Mouse (Mus musculus): ENCODE measurements around the gene Ctdspl. TPM values are rescaled to one million over a fixed set of nuclear protein-coding genes. Genes with fewer than 3 reads are reported as not detected.

Ctdspl gene
- polyA plus RNA-seq, 1 experiment, result 6.7 TPM

DNA sequence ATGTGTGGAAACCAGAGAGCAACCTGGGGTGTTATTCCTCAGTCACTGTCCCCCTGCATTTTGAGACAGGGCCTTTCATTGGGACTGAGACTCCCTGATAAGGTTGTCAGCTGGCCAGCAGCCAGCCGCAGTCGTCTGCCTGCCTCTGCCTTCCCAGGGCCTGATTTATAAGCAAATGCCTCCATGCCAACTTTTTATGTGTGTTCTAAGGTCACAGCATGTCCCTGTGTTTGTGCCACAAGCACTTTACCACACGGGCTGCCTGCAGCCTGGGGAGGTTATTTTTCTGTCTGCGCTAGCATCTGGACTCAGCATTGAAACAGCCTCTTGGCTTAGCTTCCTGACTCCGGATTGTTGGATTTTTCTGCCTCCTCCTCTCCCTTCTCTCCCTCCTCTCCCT is 47.9 kb downstream of the Ctdspl start:
- TF ChIP-seq POLR2A (IDR thresholded peaks at IDR 0.05; ENCODE audit: borderline replicate concordance, control insufficient read depth, low read depth, low read length), result no peak
- no peak for TF ChIP-seq CTCF (IDR thresholded peaks at IDR 0.05; ENCODE audit: control insufficient read depth, insufficient read depth, low read length)
- Histone ChIP-seq H3K27ac (ENCODE audit: control insufficient read depth, insufficient read depth, low read depth, low read length, poor library complexity) (no peak overlapping the region), H3K4me1 (ENCODE audit: control insufficient read depth, insufficient read depth, low read length) (no peaks in the 10 kb centered on the region), H3K4me3 (replicated peaks; ENCODE audit: control insufficient read depth, low read depth, low read length) (no peak overlapping the region)
- WGBS, result 62% methylated on average over 5 of the region's 5 CpGs

DNA sequence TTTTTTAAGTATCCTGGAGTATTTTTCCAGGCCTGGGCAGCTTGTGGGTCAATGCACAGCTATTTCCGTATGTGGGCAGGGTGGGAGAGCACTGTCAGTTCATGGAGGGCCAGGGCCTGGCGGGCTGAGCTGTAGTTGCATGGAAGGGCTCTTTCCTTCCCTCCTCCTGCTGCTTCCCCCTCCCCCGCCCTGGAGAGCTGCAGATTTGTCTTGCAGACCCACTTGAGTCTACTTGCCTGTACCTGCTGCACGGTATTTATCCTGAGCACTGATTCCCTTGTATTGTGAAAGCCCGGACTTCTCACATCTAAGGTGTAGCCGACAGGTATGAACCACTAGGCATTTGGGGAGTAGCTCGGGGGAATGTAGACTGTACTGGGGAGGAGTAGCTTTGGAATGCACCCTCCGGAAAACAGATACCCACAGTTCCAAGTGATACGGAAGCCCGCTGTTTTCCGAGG is 49.0 kb downstream of the Ctdspl start:
- Histone ChIP-seq H3K27ac (ENCODE audit: control insufficient read depth, insufficient read depth, low read depth, low read length, poor library complexity) (no peak overlapping the region), H3K4me1 (ENCODE audit: control insufficient read depth, insufficient read depth, low read length) (no peaks in the 10 kb centered on the region), H3K4me3 (replicated peaks; ENCODE audit: control insufficient read depth, low read depth, low read length) (no peak overlapping the region)
- TF ChIP-seq POLR2A (IDR thresholded peaks at IDR 0.05; ENCODE audit: borderline replicate concordance, control insufficient read depth, low read depth, low read length), result no peak
- TF ChIP-seq CTCF (IDR thresholded peaks at IDR 0.05; ENCODE audit: control insufficient read depth, insufficient read depth, low read length), result no peak
- WGBS, result 81% methylated on average over 11 of the region's 11 CpGs

GRCm38 (mm10) chr9:118975758-118976157 is 49.5 kb downstream of the Ctdspl start:
- H3K4me3 ChIP-seq (replicated peaks; ENCODE audit: control insufficient read depth, low read depth, low read length), result no peak overlapping the region
- no peaks in the 10 kb centered on the region for H3K4me1 ChIP-seq (ENCODE audit: control insufficient read depth, insufficient read depth, low read length)
- 88% methylated on average over 9 of the region's 9 CpGs for WGBS
- H3K27ac ChIP-seq (ENCODE audit: control insufficient read depth, insufficient read depth, low read depth, low read length, poor library complexity), result no peak overlapping the region
- TF ChIP-seq POLR2A (IDR thresholded peaks at IDR 0.05; ENCODE audit: borderline replicate concordance, control insufficient read depth, low read depth, low read length), result no peak
- no peak for TF ChIP-seq CTCF (IDR thresholded peaks at IDR 0.05; ENCODE audit: control insufficient read depth, insufficient read depth, low read length)

- WGBS, result 79% methylated on average over 7 of the region's 7 CpGs
- Histone ChIP-seq H3K4me3 (replicated peaks; ENCODE audit: control insufficient read depth, low read depth, low read length) (no peak overlapping the region), H3K4me1 (ENCODE audit: control insufficient read depth, insufficient read depth, low read length) (no peaks in the 10 kb centered on the region), H3K27ac (ENCODE audit: control insufficient read depth, insufficient read depth, low read depth, low read length, poor library complexity) (no peak overlapping the region)
- TF ChIP-seq CTCF (IDR thresholded peaks at IDR 0.05; ENCODE audit: control insufficient read depth, insufficient read depth, low read length), result no peak
- no peak for TF ChIP-seq POLR2A (IDR thresholded peaks at IDR 0.05; ENCODE audit: borderline replicate concordance, control insufficient read depth, low read depth, low read length)
Observed at GRCm38 (mm10) chr9:118976561-118976960, 50.3 kb downstream of the Ctdspl start.

DNA sequence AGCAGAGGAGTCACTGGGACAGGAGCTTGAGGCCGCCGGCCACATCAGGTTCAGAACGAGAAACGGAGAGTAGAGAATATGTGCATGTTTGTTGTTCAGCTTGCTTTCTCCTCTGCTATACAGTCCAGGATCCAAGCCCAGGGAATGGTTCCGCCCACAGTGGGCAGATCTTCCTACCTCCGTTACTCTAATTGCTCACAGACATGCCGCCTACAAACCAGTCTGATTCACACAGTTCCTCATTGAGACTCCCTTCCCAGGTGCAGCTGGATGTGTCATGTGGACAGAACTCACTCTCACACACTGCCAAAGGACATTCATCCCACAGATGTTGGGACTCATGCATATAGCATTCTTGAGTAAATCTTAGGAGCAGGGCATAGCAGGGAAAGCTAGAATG is 51.2 kb downstream of the Ctdspl start:
- TF ChIP-seq POLR2A (IDR thresholded peaks at IDR 0.05; ENCODE audit: borderline replicate concordance, control insufficient read depth, low read depth, low read length) (no peak), CTCF (IDR thresholded peaks at IDR 0.05; ENCODE audit: control insufficient read depth, insufficient read depth, low read length) (no peak)
- no peak overlapping the region for H3K27ac ChIP-seq (ENCODE audit: control insufficient read depth, insufficient read depth, low read depth, low read length, poor library complexity)
- H3K4me3 ChIP-seq (replicated peaks; ENCODE audit: control insufficient read depth, low read depth, low read length), result no peak overlapping the region
- 88% methylated on average over 7 of the region's 7 CpGs for WGBS
- H3K4me1 ChIP-seq (ENCODE audit: control insufficient read depth, insufficient read depth, low read length), result no peaks in the 10 kb centered on the region

DNA sequence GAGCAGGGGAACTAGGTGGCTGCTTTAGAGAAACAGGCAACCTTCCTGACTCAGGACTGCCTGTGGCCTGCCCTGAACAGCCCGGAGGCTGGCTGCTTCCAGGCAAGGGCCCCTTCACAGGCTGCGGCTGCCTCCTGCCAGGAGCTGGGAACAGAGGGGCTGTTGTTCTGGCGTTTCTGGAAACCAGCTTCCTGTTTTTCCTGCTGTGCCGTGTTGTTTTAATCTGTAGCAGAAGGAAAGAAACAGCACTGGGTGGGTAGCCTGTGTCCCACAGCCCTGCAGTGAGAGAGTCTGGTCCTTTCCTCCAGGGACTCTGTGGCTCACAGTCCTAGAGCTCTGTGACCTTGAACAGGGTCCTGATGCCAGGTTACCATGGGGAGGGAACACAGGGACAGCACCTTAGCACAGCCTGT is 54.2 kb downstream of the Ctdspl start:
- H3K27ac ChIP-seq (ENCODE audit: control insufficient read depth, insufficient read depth, low read depth, low read length, poor library complexity), result no peak overlapping the region
- 66% methylated on average over 4 of the region's 4 CpGs for WGBS
- H3K4me1 ChIP-seq (ENCODE audit: control insufficient read depth, insufficient read depth, low read length), result no peaks in the 10 kb centered on the region; the same call in 1 of the 2 replicates
- no peak overlapping the region for H3K4me3 ChIP-seq (replicated peaks; ENCODE audit: control insufficient read depth, low read depth, low read length)
- TF ChIP-seq POLR2A (IDR thresholded peaks at IDR 0.05; ENCODE audit: borderline replicate concordance, control insufficient read depth, low read depth, low read length) (no peak), CTCF (IDR thresholded peaks at IDR 0.05; ENCODE audit: control insufficient read depth, insufficient read depth, low read length) (no peak)

DNA sequence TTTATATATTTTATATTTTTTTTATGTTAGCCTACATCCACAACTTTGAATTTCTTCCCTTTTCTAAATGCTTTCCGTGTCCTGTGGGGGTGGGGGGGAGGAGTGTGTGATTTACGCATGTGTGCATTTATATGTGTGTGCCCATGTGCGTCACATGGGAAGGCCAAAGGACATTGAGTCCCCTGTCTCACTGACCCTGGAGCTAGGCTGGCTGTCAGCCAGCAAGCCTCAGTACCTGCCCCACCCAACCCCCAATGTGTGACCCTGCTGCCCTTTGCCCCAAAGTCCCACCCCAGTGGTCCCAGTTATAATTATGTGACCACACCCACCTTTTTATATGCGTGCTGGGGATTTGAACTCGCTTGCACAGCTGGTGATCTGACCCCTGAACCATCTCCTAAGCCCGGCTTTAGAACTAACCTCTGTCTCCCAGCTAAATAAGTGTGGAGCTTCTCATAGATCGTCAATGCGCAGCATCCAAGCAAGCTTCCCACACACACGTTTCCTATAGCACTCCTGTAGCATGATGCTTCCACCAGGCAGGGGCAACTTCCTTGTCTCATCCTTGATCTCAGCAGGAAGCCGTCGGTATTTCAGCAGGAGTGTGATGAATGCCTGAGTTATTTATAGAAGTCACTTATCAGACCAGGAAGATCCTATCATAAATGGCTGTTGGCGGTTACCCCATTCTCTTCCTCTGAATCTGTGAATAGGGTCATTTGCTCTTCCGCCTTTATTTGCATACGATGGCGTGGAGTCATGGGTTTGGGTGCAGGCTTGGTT is 58.6 kb downstream of the Ctdspl start:
- TF ChIP-seq CTCF (IDR thresholded peaks at IDR 0.05; ENCODE audit: control insufficient read depth, insufficient read depth, low read length) (no peak), POLR2A (IDR thresholded peaks at IDR 0.05; ENCODE audit: borderline replicate concordance, control insufficient read depth, low read depth, low read length) (no peak)
- H3K27ac ChIP-seq (ENCODE audit: control insufficient read depth, insufficient read depth, low read depth, low read length, poor library complexity), result no peak overlapping the region
- no peak overlapping the region for H3K4me3 ChIP-seq (replicated peaks; ENCODE audit: control insufficient read depth, low read depth, low read length)
- no peaks in the 10 kb centered on the region; the same call in 1 of the 2 replicates for H3K4me1 ChIP-seq (ENCODE audit: control insufficient read depth, insufficient read depth, low read length)
- 72% methylated on average over 15 of the region's 15 CpGs for WGBS

DNA sequence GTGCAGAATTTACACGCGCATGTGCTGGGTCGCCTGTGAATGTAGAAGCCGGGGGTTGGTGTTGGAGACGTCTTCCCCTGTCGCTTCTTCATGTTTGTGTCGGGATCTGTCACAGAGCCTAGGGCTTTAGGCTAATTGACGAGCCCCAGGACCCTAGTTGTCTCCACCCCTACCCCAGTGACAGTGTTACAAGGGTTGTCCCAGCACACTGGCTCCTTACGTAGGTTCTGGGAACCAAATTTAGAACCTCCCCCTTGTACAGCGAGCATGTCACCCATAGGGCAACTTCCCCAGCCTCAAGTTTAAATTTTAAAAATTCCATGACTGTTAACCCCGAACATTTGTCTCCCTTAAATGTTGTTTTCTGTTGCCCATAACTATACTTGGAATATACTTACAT is 60.0 kb downstream of the Ctdspl start:
- H3K4me1 ChIP-seq (ENCODE audit: control insufficient read depth, insufficient read depth, low read length), result no peaks in the 10 kb centered on the region; the same call in 1 of the 2 replicates
- H3K4me3 ChIP-seq (replicated peaks; ENCODE audit: control insufficient read depth, low read depth, low read length), result no peak overlapping the region
- no peak for TF ChIP-seq POLR2A (IDR thresholded peaks at IDR 0.05; ENCODE audit: borderline replicate concordance, control insufficient read depth, low read depth, low read length)
- TF ChIP-seq CTCF (IDR thresholded peaks at IDR 0.05; ENCODE audit: control insufficient read depth, insufficient read depth, low read length), result no peak
- no peak overlapping the region for H3K27ac ChIP-seq (ENCODE audit: control insufficient read depth, insufficient read depth, low read depth, low read length, poor library complexity)
- 88% methylated on average over 11 of the region's 11 CpGs for WGBS
